Mouse (Mus musculus) heart, postnatal 14 days (tissue): Measurements from ENCODE around the gene Parp1. TPM values are rescaled to one million over a fixed set of nuclear protein-coding genes. Genes with fewer than 3 reads are reported as not detected.
A peak's percentile ranks its signal among the peaks of the same experiment; 100 is the strongest.
"Not testable (repeated sequence)": the region's sequence is repeated elsewhere in the genome, so short reads cannot be mapped to it uniquely, and the experiment has no call there.

Experiments
- DNase-seq, 2 experiments: peaks; one replicate each; pipeline ENCODE4 v3.0.0; 2021 to 2022
- intact Hi-C: fragments of 180-260 bp; cut with DNase I; formaldehyde crosslinking; loops from one replicate; pipeline ENCODE4 v1.15.1; 2025
- total RNA-seq, 2 experiments: library from RNA; stranded (reverse); gene quantifications; 2 replicates each; pipeline ENCODE4 v1.2.3; 2021

Gene Parp1
- total RNA-seq, 2 experiments from 2014 or later: 57.4 to 63.8 TPM

DNA sequence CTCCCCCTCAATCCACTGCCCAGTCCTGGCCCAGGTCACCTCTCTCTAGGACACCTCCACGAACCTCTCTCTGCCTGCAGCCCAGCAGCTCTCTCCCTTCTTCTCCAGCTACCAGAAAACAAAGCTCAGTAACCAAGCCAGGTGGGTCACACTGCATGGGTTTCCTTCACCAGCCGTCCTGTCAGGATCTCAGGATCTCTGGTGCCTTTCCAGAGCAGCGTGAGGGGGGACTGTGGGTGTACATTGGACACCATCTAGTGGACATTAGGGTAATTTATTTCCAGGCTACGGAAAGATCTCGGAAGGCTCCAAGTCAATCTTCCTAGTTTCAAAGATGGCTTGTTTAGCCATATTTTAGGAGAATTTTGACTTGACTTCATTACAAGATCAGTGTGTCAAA lies 18.0 kb upstream of the Parp1 start:
- DNase-seq: peak; percentile 22 to 51
- intact Hi-C loops: loop anchor here (1.0 to 5.0 kb wide), 3 partner anchors 116 to 373 kb away; no protein-coding TSS in a partner anchor

DNA sequence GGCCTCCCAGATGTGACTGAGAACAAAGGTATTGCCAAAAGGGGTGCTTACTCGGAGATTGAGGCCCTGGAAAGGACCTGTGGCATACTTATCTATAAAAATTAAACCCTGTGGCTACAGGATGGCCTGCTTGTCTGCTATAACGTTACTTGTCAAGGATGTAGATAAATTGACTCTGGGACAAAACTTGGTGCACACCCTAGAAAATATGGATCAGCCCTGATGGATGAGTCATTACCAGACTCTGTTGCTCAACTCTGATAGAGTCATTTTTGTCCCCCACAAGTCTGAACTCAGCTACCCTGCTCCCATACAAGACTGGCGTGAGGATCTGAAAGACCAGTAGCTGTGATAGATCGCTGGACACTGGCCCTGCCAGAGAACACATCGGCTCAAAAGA lies 11.8 kb upstream of the Parp1 start:
- intact Hi-C loops: no loop called here
- no peak for DNase-seq

DNA sequence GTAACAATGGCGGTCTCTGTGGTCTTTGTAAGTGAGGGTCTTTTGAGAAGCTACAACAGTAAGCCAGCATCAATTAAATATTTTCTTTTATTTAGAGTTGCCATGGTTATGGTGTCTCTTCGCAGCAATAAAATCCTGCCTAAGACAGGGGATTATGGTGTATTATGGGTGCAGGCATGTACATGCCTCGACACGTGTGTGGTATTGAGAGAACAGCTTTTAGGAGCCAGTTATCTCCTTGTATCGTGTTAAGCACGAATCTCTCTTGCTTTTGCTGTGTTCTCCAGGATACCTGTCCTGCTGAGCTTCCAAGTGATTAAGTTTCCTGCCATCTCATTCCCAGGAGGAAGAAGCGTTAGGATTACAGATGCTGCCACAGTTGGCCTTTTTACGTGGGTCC lies 9.3 kb upstream of the Parp1 start:
- DNase-seq: no peak
- intact Hi-C loops: no loop called here

DNA sequence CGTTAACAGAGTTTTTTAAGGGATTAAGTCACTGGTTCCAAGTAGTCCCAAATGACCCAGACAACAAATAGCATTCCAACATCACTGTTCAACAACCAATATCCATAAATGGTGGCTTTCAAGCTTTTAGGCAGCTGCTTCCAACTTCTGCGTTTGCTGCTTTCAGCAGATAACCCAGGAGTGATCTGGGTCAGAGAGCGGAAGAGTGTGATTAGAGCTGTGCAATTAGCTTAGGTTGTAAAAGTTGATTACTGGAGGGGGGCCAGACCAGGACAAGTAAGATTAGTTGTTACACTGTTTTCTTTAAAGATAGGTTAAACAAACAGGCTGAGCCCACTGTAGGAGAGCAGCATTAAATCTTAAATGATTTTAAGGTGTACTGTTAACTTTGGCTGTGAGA lies 7.5 kb upstream of the Parp1 start:
- intact Hi-C loops: no loop called here
- no peak for DNase-seq

DNA sequence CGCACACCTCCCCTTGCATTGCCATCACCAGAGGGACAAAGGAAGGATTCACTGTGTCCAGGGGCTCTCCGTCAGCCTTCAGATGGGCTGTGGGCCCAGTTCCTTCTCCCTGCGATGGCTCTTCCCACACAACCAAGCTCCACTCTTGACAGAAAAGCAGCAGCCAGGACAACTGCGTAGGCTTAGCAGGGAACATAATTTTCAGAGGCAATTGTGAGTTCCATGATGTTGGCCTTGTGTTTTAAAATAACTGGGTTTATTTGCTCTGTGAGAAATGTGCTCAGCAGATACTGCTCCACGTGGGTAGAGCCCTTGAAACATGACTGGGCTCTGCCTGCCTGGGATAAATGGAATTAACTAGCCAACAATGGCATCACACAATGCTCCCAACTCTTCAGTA lies 3.8 kb upstream of the Parp1 start:
- no peak for DNase-seq
- intact Hi-C loops: loop anchor here (5.0 kb wide), 1 partner anchor 77 kb away; the partner anchor contains the start of gene Lin9

DNA sequence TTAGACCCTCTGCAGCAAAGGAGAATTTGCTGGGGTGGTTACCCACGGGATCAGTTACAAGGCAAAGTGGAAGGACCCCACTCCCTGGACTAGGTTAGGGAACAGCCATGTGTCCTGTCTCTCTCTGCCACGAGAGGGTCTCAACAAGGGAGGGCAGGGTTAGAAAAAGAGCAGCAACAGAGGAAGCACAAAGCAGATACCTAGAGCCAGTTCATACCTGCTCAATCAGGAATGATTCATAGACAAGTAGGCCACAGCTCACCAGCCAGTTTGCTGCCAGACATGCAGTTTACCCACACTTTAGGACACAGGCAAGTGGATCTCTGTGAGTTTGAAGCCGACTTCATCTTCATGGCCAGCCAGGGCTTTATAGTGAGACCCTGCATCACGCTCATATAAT lies 963 bp upstream of the Parp1 start:
- intact Hi-C loops: loop anchor here (5.0 kb wide), 1 partner anchor 75 kb away; the partner anchor contains the start of gene Lin9

DNA sequence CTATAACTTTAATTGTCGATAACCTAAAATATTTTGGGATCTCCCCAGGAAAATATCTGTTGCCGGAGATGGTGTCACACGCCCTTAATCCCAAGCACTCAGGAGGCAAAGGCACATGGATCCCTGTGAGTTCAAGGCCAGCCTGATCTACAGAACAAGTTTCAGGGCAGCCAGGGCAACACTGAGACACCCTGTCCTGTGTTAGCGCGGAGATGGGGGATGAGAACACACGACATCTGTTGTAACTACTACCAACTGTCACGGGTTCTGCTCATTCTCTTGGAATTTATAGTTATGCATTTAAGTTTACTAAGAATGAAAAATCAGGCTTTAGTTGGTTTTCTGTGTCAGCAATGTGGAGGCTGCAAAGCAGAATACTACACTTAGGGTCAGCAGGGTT lies 476 bp upstream of the Parp1 start:
- no peak for DNase-seq
- intact Hi-C loops: loop anchor here (5.0 kb wide), 1 partner anchor 74 kb away; the partner anchor contains the start of gene Lin9

More for the DNA sequence above, 963 bp upstream of the Parp1 start:
- DNase-seq: no peak

DNA sequence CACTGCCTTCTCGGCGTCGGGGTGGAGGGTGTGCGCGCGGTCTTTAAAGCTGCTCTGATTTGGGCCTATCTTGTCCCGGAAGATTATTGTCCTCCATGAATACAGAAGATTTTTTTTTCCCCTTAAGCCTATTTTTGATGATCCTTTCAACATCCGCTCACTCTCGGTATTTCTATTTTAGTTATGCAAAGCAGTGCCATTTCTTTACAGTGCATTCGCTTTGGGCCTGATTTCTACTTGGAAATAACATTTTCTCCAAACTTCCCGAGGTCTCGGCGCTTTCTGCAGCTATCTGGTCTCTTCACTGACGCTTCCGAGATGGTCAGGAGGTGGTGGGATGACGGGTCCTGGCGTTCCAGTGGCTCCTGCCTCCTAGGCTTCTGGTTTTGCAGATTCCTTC lies 729 bp downstream of the Parp1 start:
- intact Hi-C loops: loop anchor here (5.0 kb wide), 1 partner anchor 73 kb away; the partner anchor contains the start of gene Lin9

DNA sequence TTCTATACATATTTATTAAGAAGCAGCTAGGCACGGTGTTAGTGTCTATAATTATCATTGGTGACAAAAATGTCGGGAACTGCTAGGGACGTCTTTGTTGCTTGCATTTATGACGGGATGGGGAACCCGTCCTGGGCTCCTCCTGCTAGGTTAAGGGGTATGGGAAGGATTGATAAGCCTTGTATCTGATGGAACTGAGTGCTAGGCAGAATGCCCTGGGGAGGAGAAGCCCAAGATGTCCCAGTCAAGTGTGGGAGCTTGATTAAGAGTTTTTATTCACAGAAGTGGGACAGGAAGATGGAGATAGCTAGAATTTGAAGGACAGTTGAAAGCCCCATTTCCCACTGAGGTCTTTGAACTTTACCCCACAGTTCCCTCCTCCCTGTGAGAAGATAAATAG lies 1.5 kb downstream of the Parp1 start:
- intact Hi-C loops: no loop called here
- no peak for DNase-seq

More for the DNA sequence above, 729 bp downstream of the Parp1 start:
- no peak for DNase-seq

DNA sequence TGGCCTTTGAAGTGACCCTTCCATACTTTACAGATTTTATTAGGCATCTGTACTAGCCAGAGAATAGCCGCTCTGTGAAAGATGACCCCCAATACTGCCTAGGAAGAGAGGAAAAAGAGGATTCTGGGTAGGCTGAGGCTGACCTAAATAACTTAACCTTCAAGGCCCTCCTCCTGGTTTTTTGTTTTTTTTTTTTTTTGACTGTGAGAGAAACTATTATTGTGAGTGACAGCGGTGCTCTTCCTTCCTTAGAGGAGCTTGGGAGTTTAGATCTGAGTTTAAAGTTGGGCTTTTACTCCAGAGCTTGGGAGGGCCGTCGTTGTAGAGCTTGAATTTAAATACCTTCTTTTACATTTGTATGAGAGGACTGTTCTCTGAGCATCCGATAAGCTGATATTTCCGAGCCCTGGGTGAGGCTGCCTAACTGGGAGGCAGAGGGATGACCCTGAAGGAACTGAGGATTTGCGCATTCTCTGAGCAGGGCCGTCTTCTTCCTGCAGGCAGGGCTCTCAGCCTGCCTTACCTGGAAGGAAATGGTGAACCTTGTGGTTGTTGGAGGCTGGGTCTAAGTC lies 2.4 kb downstream of the Parp1 start:
- no peak for DNase-seq
- intact Hi-C loops: no loop called here

DNA sequence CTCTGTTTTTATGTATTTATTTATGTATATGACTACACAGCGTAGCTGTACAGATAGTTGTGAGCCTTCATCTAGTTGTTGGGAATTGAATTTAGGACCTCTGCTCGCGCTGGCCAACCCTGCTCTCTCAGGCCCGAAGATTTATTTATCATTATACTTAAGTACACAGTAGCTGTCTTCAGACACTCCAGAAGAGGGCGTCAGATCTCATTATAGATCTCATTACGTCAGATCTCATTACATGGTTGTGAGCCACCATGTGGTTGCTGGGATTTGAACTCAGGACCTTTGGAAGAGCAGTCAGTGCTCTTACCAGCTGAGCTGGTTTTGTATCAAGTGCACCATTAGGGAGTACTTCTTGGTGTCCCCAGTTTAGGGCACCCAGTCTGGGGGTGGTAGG lies 3.0 kb downstream of the Parp1 start:
- not testable (repeated sequence) for DNase-seq

DNA sequence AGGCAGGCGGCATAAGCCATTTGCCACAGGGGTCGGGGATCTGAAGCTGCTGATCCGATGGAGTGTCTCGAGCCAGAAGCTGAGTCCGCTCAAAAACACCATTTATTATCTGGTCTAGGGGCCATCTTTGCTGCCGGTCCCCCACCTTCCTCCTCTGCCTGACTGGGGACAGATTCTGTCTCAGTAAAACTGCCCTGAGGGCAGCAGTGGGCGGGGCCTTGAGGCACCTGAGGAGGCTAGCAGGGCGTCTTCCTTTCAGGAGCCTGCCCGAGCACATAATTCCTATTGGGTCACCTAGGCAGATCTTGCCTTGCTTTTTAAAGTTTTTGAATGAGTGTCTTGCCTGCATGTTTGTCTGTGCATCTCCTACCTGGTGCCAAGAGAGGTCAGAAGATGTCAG lies 3.4 kb downstream of the Parp1 start:
- intact Hi-C loops: no loop called here
- no peak for DNase-seq

More for the DNA sequence above, 3.0 kb downstream of the Parp1 start:
- intact Hi-C loops: not testable (repeated sequence)

DNA sequence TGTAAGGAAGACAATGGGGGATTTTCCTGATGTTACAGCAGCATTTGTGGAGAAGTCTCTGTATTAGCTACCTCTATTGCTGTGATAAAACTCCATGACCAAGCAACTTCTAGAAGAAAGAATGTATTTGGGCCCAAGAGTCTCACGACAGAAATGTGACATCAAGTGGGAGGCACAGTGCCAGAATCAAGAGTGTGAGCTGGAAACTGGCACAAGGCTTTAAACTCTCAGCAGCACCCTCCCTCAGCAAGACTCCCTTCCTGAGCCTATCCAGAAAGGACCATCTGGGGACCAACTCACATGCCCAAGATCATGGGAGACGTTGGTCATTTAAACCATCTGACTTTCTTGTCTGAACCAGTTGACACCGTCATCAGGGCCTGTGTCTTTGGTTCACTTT lies 7.8 kb downstream of the Parp1 start:
- intact Hi-C loops: no loop called here
- DNase-seq: peak in 1 of 2 experiments; percentile 23

DNA sequence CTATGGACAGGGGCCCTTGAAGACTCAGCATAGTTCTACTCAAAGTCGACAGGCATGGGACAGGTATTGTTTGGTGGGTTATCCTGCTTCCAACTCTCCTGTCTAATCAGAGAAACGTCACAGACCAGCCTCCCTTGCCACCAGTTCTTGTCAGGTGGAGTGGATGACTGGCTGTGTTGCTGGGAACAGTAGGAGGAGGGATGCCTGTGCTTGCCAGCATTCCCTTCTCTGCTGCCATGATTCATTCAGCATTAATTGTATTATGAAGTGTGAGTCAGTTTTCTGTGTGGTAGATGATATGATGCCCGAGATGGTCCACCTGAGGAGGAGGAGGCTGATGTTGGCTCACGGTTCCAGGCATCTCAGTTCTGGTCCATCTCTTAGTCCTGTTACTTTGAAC lies 9.1 kb downstream of the Parp1 start:
- intact Hi-C loops: no loop called here

DNA sequence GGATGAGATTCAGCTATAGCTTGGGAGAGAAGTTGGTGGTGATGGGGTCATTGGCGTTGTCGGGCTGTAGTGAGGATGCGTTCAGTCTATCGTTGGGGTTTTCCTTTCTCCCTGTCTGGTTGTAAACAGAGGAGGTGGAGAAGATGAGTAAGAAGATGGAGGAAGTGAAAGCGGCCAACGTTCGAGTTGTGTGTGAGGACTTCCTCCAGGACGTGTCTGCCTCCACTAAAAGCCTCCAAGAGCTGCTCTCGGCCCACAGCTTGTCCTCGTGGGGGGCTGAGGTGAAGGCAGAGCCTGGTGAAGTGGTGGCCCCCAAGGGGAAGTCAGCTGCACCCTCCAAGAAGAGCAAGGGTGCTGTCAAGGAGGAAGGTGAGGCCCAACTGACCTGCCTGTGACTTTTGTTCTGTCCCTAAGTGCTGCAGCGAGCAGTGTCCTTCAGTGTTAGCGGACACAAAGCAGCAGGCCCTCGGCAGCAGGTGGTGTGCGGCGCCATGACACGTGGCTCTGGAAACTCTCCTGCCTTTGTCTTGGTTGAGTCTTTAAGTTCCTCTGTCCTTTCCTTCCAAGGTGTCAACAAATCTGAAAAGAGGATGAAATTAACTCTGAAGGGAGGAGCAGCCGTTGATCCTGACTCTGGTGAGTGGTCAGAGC lies 19.2 kb downstream of the Parp1 start:
- intact Hi-C loops: no loop called here

More for the DNA sequence above, 9.1 kb downstream of the Parp1 start:
- no peak for DNase-seq

DNA sequence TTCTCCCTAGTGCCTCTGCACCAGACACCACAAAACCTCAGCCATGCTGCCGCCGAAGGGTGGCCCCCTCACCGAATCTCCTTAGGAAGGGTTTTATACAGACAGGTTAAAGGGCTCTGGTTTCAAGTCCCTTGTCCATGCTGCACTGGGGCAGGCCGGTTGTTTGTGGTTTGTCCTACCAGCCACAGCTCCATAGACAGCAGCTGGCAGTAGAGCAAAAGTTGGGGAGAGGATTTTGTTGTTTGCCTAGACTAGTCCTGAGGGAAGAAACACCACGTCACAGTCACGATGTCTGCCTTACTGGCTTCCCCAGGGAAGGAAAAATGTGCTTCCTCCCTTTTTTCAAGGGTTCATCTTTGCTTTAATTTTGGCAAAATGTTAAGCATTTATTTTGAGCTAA lies 31.9 kb downstream of the Parp1 start:
- DNase-seq: no peak
- intact Hi-C loops: no loop called here

More for the DNA sequence above, 19.2 kb downstream of the Parp1 start:
- no peak for DNase-seq

DNA sequence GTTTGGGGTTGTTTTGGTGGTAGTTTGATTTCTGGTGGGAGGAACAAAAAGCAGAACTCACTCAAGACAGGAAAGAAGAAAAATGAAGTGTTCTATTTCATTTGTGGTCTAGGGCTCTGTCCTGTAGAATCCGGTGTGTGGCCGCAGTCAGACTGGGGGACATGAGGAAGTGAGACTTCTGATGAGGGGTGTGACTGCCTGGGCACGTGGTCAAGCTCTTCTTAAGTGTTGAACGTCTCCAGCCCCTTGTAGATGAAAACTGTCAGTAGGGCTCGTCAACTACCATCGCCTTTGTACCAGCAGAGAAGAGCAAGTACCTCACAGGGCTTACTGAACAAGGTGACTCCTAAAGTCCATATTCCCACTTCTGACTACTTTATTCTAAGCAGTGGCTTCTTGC lies 33.1 kb downstream of the Parp1 start:
- DNase-seq: no peak
- intact Hi-C loops: no loop called here

DNA sequence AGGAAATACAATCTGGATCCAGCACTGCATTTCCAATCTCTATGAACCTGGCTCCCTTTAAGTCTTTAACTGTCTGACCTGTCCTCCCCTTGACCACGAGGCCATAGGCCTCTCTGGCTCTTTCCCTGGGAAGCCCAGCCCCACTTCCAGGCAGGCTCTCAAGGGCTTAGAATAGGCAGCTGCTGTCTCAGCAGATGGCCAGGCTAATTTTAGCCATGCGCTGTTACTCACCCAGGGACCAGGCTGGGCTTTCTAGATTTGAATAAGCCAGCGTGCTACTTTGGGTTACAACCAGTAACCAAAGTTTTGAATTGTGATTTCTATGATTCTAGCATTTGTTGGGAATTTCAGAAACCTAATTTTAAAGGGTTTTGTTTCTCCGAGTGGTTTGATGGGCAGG lies 35.9 kb downstream of the Parp1 start:
- intact Hi-C loops: no loop called here
- DNase-seq: peak; percentile 55 to 72

DNA sequence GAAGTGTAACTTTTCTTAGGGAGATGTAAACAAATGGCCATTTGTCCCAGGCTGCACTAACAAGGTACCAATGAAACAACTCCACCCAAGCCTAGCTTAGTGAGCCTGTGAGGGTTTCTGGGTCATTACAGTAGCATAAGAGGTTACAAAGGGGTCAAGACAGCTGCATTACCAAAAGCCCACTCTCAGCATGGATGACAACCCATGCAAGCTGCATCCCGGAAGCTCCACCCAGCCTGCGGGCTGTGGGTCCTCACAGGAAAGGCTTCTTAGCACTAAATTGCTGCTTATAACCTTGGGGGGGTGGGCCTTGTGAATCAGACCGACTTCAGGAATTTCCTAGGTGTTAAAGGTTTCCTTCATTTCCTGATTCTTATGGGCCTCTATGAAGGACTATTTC lies 37.4 kb downstream of the Parp1 start:
- no peak for DNase-seq
- intact Hi-C loops: no loop called here

DNA sequence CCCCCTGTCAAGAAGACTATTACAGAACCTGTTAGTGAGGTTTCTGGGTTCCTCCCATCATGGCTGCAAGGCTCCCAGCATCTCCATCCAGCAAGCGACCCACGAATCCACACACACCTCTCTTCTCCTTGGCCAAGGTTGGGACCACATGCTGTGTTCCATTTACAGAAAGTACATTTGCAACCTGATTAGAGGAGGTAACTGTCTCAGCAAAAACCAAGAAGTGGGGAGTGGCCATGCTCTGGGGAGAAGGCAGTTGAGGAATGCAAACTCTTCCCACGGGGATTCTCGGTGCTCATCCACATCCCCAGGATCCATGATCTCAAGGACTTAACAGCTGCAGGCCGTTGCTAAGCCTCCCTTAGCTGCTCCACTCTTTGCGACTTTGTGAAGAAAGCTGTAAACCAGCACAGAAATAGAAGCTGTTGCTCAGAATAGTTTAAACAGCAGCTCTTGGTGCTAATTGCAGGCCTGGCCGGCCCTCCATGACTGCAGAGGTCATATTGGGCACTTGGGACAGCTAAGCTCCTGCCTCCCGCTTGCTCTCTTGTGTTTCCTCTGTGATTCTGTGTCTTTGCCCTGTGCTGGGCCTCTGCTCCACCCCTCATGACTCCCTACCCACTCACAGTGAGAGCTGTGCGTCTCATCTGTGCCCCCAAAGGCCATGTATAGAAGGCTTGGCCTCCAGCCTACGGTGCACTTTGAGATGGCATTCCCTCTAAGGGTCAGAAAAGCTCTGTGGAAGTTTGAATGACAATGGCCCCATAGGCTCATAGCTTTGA lies 38.3 kb downstream of the Parp1 start:
- intact Hi-C loops: no loop called here
- DNase-seq: no peak

DNA sequence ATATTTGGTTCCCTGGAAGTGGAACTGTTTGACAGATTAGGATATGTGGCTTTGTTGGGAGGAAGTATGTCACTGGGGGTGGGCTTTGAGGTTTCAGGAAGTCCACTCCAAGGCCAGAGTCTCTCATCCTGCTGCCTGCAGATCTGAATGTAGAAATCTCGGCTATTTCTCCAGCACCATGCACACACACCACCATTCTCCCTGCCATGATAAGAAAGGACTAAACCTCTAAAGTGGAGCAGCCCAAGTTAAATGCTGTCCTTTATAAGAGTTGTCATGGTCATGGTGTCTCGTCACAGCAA lies 38.8 kb downstream of the Parp1 start:
- intact Hi-C loops: no loop called here
- DNase-seq: no peak

DNA sequence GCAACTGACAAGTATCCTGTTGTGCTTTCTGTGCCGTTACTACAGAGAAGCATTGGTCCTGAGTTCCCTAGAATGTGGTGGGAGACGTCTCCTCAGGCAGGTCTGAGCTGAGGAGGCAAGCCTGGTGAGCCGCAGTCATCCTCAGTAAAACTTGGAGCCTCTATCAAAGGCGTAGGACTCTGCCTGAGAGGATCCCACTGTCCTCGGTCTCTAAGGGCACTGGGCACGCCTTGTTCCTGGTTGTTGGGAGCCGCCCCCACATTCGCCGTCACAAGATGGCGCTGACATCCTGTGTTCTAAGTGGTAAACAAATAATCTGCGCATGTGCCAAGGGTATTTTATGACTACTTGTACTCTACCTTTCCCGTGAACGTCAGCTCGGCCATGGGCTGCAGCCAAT lies 43.1 kb downstream of the Parp1 start:
- intact Hi-C loops, DNase-seq: not testable (repeated sequence)
